In genomic region chr11:52631579-52631978, GRCm38 (mm10) we compare ENCODE assay signal across 16 mouse cellular contexts.
A peak's percentile ranks its signal among the peaks of the same experiment; 100 is the strongest.
DNase-seq lines count a peak whose midpoint lies in the region; ATAC-seq and TF ChIP-seq lines count a peak whose summit lies in the region.
"Had no signal": no experiment of that assay in that cellular context is flagged by ENCODE, and none has a peak within 500 bp of the region (broad histone marks: within the 10 kb centered on the region; RNA-seq: fewer than 3 reads in every experiment).

No protein-coding gene starts in this region.

- H3K79me2 ChIP-seq in liver, adult 2 months (ENCODE audit: control insufficient read depth, insufficient read depth, low read length) = no peaks in the 10 kb centered on the region
- no peaks in the 10 kb centered on the region for H3K79me2 ChIP-seq in MEL (ENCODE audit: control insufficient read depth, insufficient read depth, low read length, poor library complexity)

- no peak overlapping the region for H3K4me3 ChIP-seq in liver, adult 2 months (ENCODE audit: insufficient read depth, low read depth, low read length)
- H3K4me3 ChIP-seq in MEL (ENCODE audit: control insufficient read depth in 1 of 2, insufficient read depth in 1 of 2, low read depth in 2 of 2, low read length in 2 of 2) = no peak overlapping the region
- no peak overlapping the region for H3K4me3 ChIP-seq in left cerebral cortex, adult 2 months
- H3K4me3 ChIP-seq: embryonic facial prominence, embryonic 15.5 days; megakaryocyte, embryonic 14.5 days; neural tube, embryonic 15.5 days had no signal

- no peak for TF ChIP-seq POLR2A in liver, adult 2 months (IDR thresholded peaks at IDR 0.05; ENCODE audit: extremely low read depth, insufficient read depth, low read length)
- TF ChIP-seq POLR2A in MEL (IDR thresholded peaks at IDR 0.05; ENCODE audit: control insufficient read depth in 1 of 2, insufficient read depth in 1 of 2, low read depth in 1 of 2, low read length in 2 of 2, poor library complexity in 1 of 2) = no peak

- no peak overlapping the region for H3K9ac ChIP-seq in liver, adult 2 months (ENCODE audit: low read depth, low read length)
- H3K9ac ChIP-seq in MEL (ENCODE audit: control insufficient read depth, low read depth, low read length, poor library complexity, severe bottlenecking) = no peak overlapping the region
- H3K9ac ChIP-seq: embryonic facial prominence, embryonic 15.5 days; neural tube, embryonic 15.5 days had no signal

- TF ChIP-seq EP300 in MEL (IDR thresholded peaks at IDR 0.05; ENCODE audit: low read depth in 1 of 2, low read length in 2 of 2) = no peak

- no peaks in the 10 kb centered on the region for H3K27me3 ChIP-seq in liver, adult 2 months (ENCODE audit: control insufficient read depth, insufficient read depth, low read length)
- no peaks in the 10 kb centered on the region for H3K27me3 ChIP-seq in MEL (ENCODE audit: control insufficient read depth in 1 of 2, insufficient read depth in 2 of 2, low read length in 2 of 2)
- H3K27me3 ChIP-seq: embryonic facial prominence, embryonic 15.5 days had no signal

- H3K27ac ChIP-seq in liver, adult 2 months (replicated peaks; ENCODE audit: insufficient read depth, low read depth, low read length) = no peak overlapping the region
- no peak overlapping the region for H3K27ac ChIP-seq in MEL (ENCODE audit: control insufficient read depth, low read depth, low read length)
- no peak overlapping the region for H3K27ac ChIP-seq in left cerebral cortex, adult 2 months
- H3K27ac ChIP-seq: embryonic facial prominence, embryonic 15.5 days; neural tube, embryonic 15.5 days had no signal

- TF ChIP-seq RAD21 in MEL (IDR thresholded peaks at IDR 0.05; ENCODE audit: low read depth, low read length) = no peak

- H3K4me1 ChIP-seq in liver, adult 2 months (ENCODE audit: control insufficient read depth, insufficient read depth, low read length) = no peaks in the 10 kb centered on the region
- no peaks in the 10 kb centered on the region for H3K4me1 ChIP-seq in MEL (ENCODE audit: control insufficient read depth in 1 of 2, insufficient read depth in 2 of 2, low read length in 2 of 2)
- H3K4me1 ChIP-seq: embryonic facial prominence, embryonic 15.5 days had no signal

- 45% methylated on average over 3 of the region's 3 CpGs for WGBS in liver, adult 2 months

- no peaks in the 10 kb centered on the region for H3K36me3 ChIP-seq in liver, adult 2 months (ENCODE audit: control insufficient read depth, insufficient read depth, low read length)
- no peaks in the 10 kb centered on the region for H3K36me3 ChIP-seq in MEL (ENCODE audit: control insufficient read depth in 1 of 2, insufficient read depth in 2 of 2, low read length in 2 of 2)
- H3K36me3 ChIP-seq: embryonic facial prominence, embryonic 15.5 days; neural tube, embryonic 15.5 days had no signal

- no peaks in the 10 kb centered on the region for H3K9me3 ChIP-seq in MEL (replicated peaks; ENCODE audit: insufficient read depth, low read length)
- H3K9me3 ChIP-seq: embryonic facial prominence, embryonic 15.5 days; megakaryocyte, embryonic 14.5 days had no signal

- peak; percentile 16 for DNase-seq in CD4-positive, CD25-positive, alpha-beta regulatory T cell, adult 2 months (ENCODE audit: low read depth, low spot score)
- no peak for DNase-seq in liver, adult 2 months (ENCODE audit: extremely low read depth, low read depth, low spot score)
- no peak for DNase-seq in liver
- DNase-seq in 416B (ENCODE audit: low read depth) = peak; percentile 32
- DNase-seq in MEL (ENCODE audit: low read depth, low spot score) = peak; percentile 5
- no peak for DNase-seq in left cerebral cortex, adult 2 months (ENCODE audit: extremely low spot score in 1 of 2, low spot score in 2 of 2)
- DNase-seq in ovary, postnatal 14 days (ENCODE audit: low spot score) = no peak
- DNase-seq: adrenal gland, adult 8-10 months; cerebellum, adult 9-10 months; kidney, postnatal 25 days; left cerebral cortex, postnatal 4 days; spleen, adult 18-20 months had no signal

- intact Hi-C loops in left cerebral cortex, adult 2 months (cut with DNase I) = no loop called here

- peak; percentile 28; the same call in 1 of the 2 replicates for TF ChIP-seq CTCF in liver, adult 2 months (IDR thresholded peaks at IDR 0.05; ENCODE audit: low read depth, low read length)
- TF ChIP-seq CTCF in MEL (IDR thresholded peaks at IDR 0.05 in 2 of 3, conservative IDR thresholded peaks at IDR 0.05 in 1 of 3; ENCODE audit: control insufficient read depth in 1 of 3, insufficient read depth in 1 of 3, low read depth in 2 of 3, low read length in 3 of 3, poor library complexity in 1 of 3, severe bottlenecking in 1 of 3) = peak in 2 of 3 experiments; percentile 16 to 19; a peak in 1 of 6 replicates
- TF ChIP-seq CTCF in left cerebral cortex, adult 2 months (IDR thresholded peaks at IDR 0.05) = no peak; the same call in none of the 2 replicates

- ATAC-seq in CD4-positive, CD25-positive, alpha-beta regulatory T cell, adult 4 months = no peak

TF ChIP-seq in MEL, 35 proteins besides CTCF, POLR2A, EP300 and RAD21:
- no peak for TF ChIP-seq KAT2A (conservative IDR thresholded peaks at IDR 0.05; ENCODE audit: low read depth, low read length)

Comparison
In these comparisons a context has a peak if more than half of its experiments do, and no peak if none do; other contexts are left out.
1. DNase-seq: peak in CD4-positive, CD25-positive, alpha-beta regulatory T cell, adult 2 months (single experiment), 416B (single experiment) and MEL (single experiment); none in liver, adult 2 months (single experiment), liver (single experiment), left cerebral cortex, adult 2 months (0 of 2) and ovary, postnatal 14 days (single experiment).